Mouse (Mus musculus): ENCODE data around the gene Tnrc18. TPM values are rescaled to one million over a fixed set of nuclear protein-coding genes. Genes with fewer than 3 reads are reported as not detected.

Gene Tnrc18
- polyA plus RNA-seq (2014; fragmentation: Nextera tagmentation; extraction: Ambion mirVana) = 30.7 and 44.0 TPM in 2 replicates

GRCm38 (mm10) chr5:142817524-142818434, at the start of gene Tnrc18:
Gene Tnrc18 (minus strand): TSS chr5:142817662.
- peak within 1 kb of the TSS; percentile 95 for H3K4me2 ChIP-seq (replicated peaks; ENCODE audit: low read depth, low read length)
- under 1% methylated on average over 55 of the region's 56 CpGs for WGBS
- H3K27me3 ChIP-seq (ENCODE audit: control insufficient read depth, insufficient read depth, low read length) = no peaks in the 10 kb centered on the region
- H3K4me1 ChIP-seq (replicated peaks; ENCODE audit: control insufficient read depth, insufficient read depth, low read length) = no peaks in the 10 kb centered on the region; the same call in 1 of the 2 replicates
- H3K9ac ChIP-seq (ENCODE audit: low read depth, low read length) = peak within 1 kb of the TSS; percentile 100
- H3K9me3 ChIP-seq (ENCODE audit: control insufficient read depth, low read length) = no peaks in the 10 kb centered on the region
- ATAC-seq (ENCODE audit: low FRiP score) (peak; percentile 80), DNase-seq (ENCODE audit: low spot score) (peak; percentile 99)
- H3K36me3 ChIP-seq (ENCODE audit: control insufficient read depth, insufficient read depth, low read length) = no peaks in the 10 kb centered on the region
- H3K4me3 ChIP-seq (ENCODE audit: low read depth, low read length) = peak within 1 kb of the TSS; percentile 99
- peak within 1 kb of the TSS; percentile 100 for H3K27ac ChIP-seq (ENCODE audit: low read depth, low read length)

GRCm38 (mm10) chr5:142857763-142858229, 40.3 kb upstream of the Tnrc18 start:
- H3K27me3 ChIP-seq (ENCODE audit: control insufficient read depth, insufficient read depth, low read length) = no peaks in the 10 kb centered on the region
- DNase-seq (ENCODE audit: low spot score) (no peak), ATAC-seq (ENCODE audit: low FRiP score) (no peak)
- no peak overlapping the region for H3K4me2 ChIP-seq (replicated peaks; ENCODE audit: low read depth, low read length)
- no peaks in the 10 kb centered on the region for H3K36me3 ChIP-seq (ENCODE audit: control insufficient read depth, insufficient read depth, low read length)
- H3K27ac ChIP-seq (ENCODE audit: low read depth, low read length) = no peak overlapping the region
- no peaks in the 10 kb centered on the region for H3K4me1 ChIP-seq (replicated peaks; ENCODE audit: control insufficient read depth, insufficient read depth, low read length)
- H3K4me3 ChIP-seq (ENCODE audit: low read depth, low read length) = no peak overlapping the region
- no peaks in the 10 kb centered on the region for H3K9me3 ChIP-seq (ENCODE audit: control insufficient read depth, low read length)
- no peak overlapping the region for H3K9ac ChIP-seq (ENCODE audit: low read depth, low read length)
- WGBS = 57% methylated on average over 16 of the region's 16 CpGs

GRCm38 (mm10) chr5:142856408-142856807, 38.9 kb upstream of the Tnrc18 start:
- Histone ChIP-seq H3K9ac (ENCODE audit: low read depth, low read length) (no peak overlapping the region), H3K36me3 (ENCODE audit: control insufficient read depth, insufficient read depth, low read length) (no peaks in the 10 kb centered on the region), H3K4me3 (ENCODE audit: low read depth, low read length) (no peak overlapping the region), H3K27ac (ENCODE audit: low read depth, low read length) (no peak overlapping the region), H3K4me1 (replicated peaks; ENCODE audit: control insufficient read depth, insufficient read depth, low read length) (no peaks in the 10 kb centered on the region), H3K9me3 (ENCODE audit: control insufficient read depth, low read length) (no peaks in the 10 kb centered on the region), H3K4me2 (replicated peaks; ENCODE audit: low read depth, low read length) (no peak overlapping the region), H3K27me3 (ENCODE audit: control insufficient read depth, insufficient read depth, low read length) (no peaks in the 10 kb centered on the region)
- WGBS = 76% methylated on average over 4 of the region's 4 CpGs
- DNase-seq (ENCODE audit: low spot score) = no peak
- no peak for ATAC-seq (ENCODE audit: low FRiP score)

- Histone ChIP-seq H3K4me1 (replicated peaks; ENCODE audit: control insufficient read depth, insufficient read depth, low read length) (no peaks in the 10 kb centered on the region), H3K27me3 (ENCODE audit: control insufficient read depth, insufficient read depth, low read length) (no peaks in the 10 kb centered on the region), H3K36me3 (ENCODE audit: control insufficient read depth, insufficient read depth, low read length) (no peaks in the 10 kb centered on the region), H3K4me3 (ENCODE audit: low read depth, low read length) (no peak overlapping the region), H3K9ac (ENCODE audit: low read depth, low read length) (no peak overlapping the region), H3K27ac (ENCODE audit: low read depth, low read length) (no peak overlapping the region), H3K4me2 (replicated peaks; ENCODE audit: low read depth, low read length) (no peak overlapping the region), H3K9me3 (ENCODE audit: control insufficient read depth, low read length) (no peaks in the 10 kb centered on the region)
- ATAC-seq (ENCODE audit: low FRiP score) = no peak
- WGBS = 81% methylated on average over 10 of the region's 10 CpGs
- DNase-seq (ENCODE audit: low spot score) = peak; percentile 72
Observed at GRCm38 (mm10) chr5:142854877-142855276, 37.4 kb upstream of the Tnrc18 start.

- Histone ChIP-seq H3K4me2 (replicated peaks; ENCODE audit: low read depth, low read length) (no peak overlapping the region), H3K27ac (ENCODE audit: low read depth, low read length) (no peak overlapping the region), H3K4me3 (ENCODE audit: low read depth, low read length) (no peak overlapping the region), H3K9ac (ENCODE audit: low read depth, low read length) (no peak overlapping the region), H3K4me1 (replicated peaks; ENCODE audit: control insufficient read depth, insufficient read depth, low read length) (no peaks in the 10 kb centered on the region), H3K9me3 (ENCODE audit: control insufficient read depth, low read length) (no peaks in the 10 kb centered on the region), H3K36me3 (ENCODE audit: control insufficient read depth, insufficient read depth, low read length) (no peaks in the 10 kb centered on the region), H3K27me3 (ENCODE audit: control insufficient read depth, insufficient read depth, low read length) (no peaks in the 10 kb centered on the region)
- DNase-seq (ENCODE audit: low spot score) = no peak
- ATAC-seq (ENCODE audit: low FRiP score) = no peak
- 77% methylated on average over 6 of the region's 6 CpGs for WGBS
Observed at GRCm38 (mm10) chr5:142853585-142853984, 36.1 kb upstream of the Tnrc18 start.

GRCm38 (mm10) chr5:142851681-142852049, 34.2 kb upstream of the Tnrc18 start:
- Histone ChIP-seq H3K36me3 (ENCODE audit: control insufficient read depth, insufficient read depth, low read length) (no peaks in the 10 kb centered on the region), H3K9me3 (ENCODE audit: control insufficient read depth, low read length) (no peaks in the 10 kb centered on the region), H3K4me3 (ENCODE audit: low read depth, low read length) (no peak overlapping the region), H3K27me3 (ENCODE audit: control insufficient read depth, insufficient read depth, low read length) (no peaks in the 10 kb centered on the region), H3K9ac (ENCODE audit: low read depth, low read length) (no peak overlapping the region), H3K27ac (ENCODE audit: low read depth, low read length) (no peak overlapping the region), H3K4me1 (replicated peaks; ENCODE audit: control insufficient read depth, insufficient read depth, low read length) (no peaks in the 10 kb centered on the region), H3K4me2 (replicated peaks; ENCODE audit: low read depth, low read length) (no peak overlapping the region)
- 74% methylated on average over 5 of the region's 5 CpGs for WGBS
- no peak for ATAC-seq (ENCODE audit: low FRiP score)
- no peak for DNase-seq (ENCODE audit: low spot score)

GRCm38 (mm10) chr5:142850916-142851680, 33.6 kb upstream of the Tnrc18 start:
- no peak for ATAC-seq (ENCODE audit: low FRiP score)
- 90% methylated on average over 7 of the region's 7 CpGs for WGBS
- no peak overlapping the region for H3K27ac ChIP-seq (ENCODE audit: low read depth, low read length)

GRCm38 (mm10) chr5:142850476-142850875, 33.0 kb upstream of the Tnrc18 start:
- no peak for ATAC-seq (ENCODE audit: low FRiP score)

More at GRCm38 (mm10) chr5:142850916-142851680, 33.6 kb upstream of the Tnrc18 start:
- DNase-seq (ENCODE audit: low spot score) = no peak
- Histone ChIP-seq H3K4me3 (ENCODE audit: low read depth, low read length) (no peak overlapping the region), H3K9ac (ENCODE audit: low read depth, low read length) (no peak overlapping the region), H3K36me3 (ENCODE audit: control insufficient read depth, insufficient read depth, low read length) (no peaks in the 10 kb centered on the region), H3K4me2 (replicated peaks; ENCODE audit: low read depth, low read length) (no peak overlapping the region), H3K27me3 (ENCODE audit: control insufficient read depth, insufficient read depth, low read length) (no peaks in the 10 kb centered on the region), H3K4me1 (replicated peaks; ENCODE audit: control insufficient read depth, insufficient read depth, low read length) (no peaks in the 10 kb centered on the region), H3K9me3 (ENCODE audit: control insufficient read depth, low read length) (no peaks in the 10 kb centered on the region)

More at GRCm38 (mm10) chr5:142850476-142850875, 33.0 kb upstream of the Tnrc18 start:
- no peaks in the 10 kb centered on the region for H3K9me3 ChIP-seq (ENCODE audit: control insufficient read depth, low read length)
- no peak overlapping the region for H3K4me3 ChIP-seq (ENCODE audit: low read depth, low read length)
- H3K9ac ChIP-seq (ENCODE audit: low read depth, low read length) = no peak overlapping the region
- 81% methylated on average over 9 of the region's 9 CpGs for WGBS
- no peaks in the 10 kb centered on the region for H3K36me3 ChIP-seq (ENCODE audit: control insufficient read depth, insufficient read depth, low read length)
- no peaks in the 10 kb centered on the region for H3K4me1 ChIP-seq (replicated peaks; ENCODE audit: control insufficient read depth, insufficient read depth, low read length)
- no peak overlapping the region for H3K4me2 ChIP-seq (replicated peaks; ENCODE audit: low read depth, low read length)
- no peaks in the 10 kb centered on the region for H3K27me3 ChIP-seq (ENCODE audit: control insufficient read depth, insufficient read depth, low read length)
- no peak for DNase-seq (ENCODE audit: low spot score)
- no peak overlapping the region for H3K27ac ChIP-seq (ENCODE audit: low read depth, low read length)
